Mouse (Mus musculus) hindbrain, embryonic 11.5 days (tissue): ENCODE measurements at regions not wholly inside any gene's neighbourhood (a gene's known extent, or its start where the extent isn't known, plus 50 kb on each side); places are given as distances from the start of the nearest gene placed in this dataset.

ENCODE experiments used
- ATAC-seq: fragments of 200-750 bp; cut with Nextera tagmentation; 2 replicates; pipeline ENCODE4 v1.8.0; 2017; ENCODE audit warnings: mild to moderate bottlenecking, moderate TSS enrichment, moderate library complexity; ENCODE audit not compliant: low FRiP score
- DNase-seq: peaks from one replicate; pipeline ENCODE4 v3.0.0-alpha.2; 2015; ENCODE audit warnings: low spot score
- H3K27ac ChIP-seq: fragments of 300-500 bp; sonication (generic); 2 replicates; pipeline ENCODE4 v1.5.1; 2014; ENCODE audit warnings: mild to moderate bottlenecking, low read depth, low read length
- H3K27me3 ChIP-seq: fragments of 300-500 bp; sonication (generic); 2 replicates; pipeline ENCODE4 v1.6.1; 2014; ENCODE audit warnings: mild to moderate bottlenecking, low read length, moderate library complexity, mixed read lengths; ENCODE audit not compliant: control insufficient read depth, insufficient read depth
- H3K36me3 ChIP-seq: fragments of 300-500 bp; sonication (generic); 2 replicates; pipeline ENCODE4 v1.6.1; 2014; ENCODE audit warnings: mild to moderate bottlenecking, low read length, moderate library complexity, mixed read lengths; ENCODE audit not compliant: control insufficient read depth, insufficient read depth
- H3K4me1 ChIP-seq: fragments of 300-500 bp; sonication (generic); replicated peaks from 2 replicates; pipeline ENCODE4 v1.6.1; 2014; ENCODE audit warnings: low read length, mixed read lengths; ENCODE audit not compliant: control insufficient read depth, insufficient read depth
- H3K4me2 ChIP-seq: fragments of 300-500 bp; sonication (generic); replicated peaks from 2 replicates; pipeline ENCODE4 v1.6.1; 2014; ENCODE audit warnings: mild to moderate bottlenecking, low read depth, low read length
- H3K4me3 ChIP-seq: fragments of 300-500 bp; sonication (generic); 2 replicates; pipeline ENCODE4 v1.5.1; 2014; ENCODE audit warnings: low read depth, low read length
- H3K9ac ChIP-seq: fragments of 300-500 bp; sonication (generic); 2 replicates; pipeline ENCODE4 v1.6.1; 2014; ENCODE audit warnings: low read depth, low read length
- H3K9me3 ChIP-seq: fragments of 300-500 bp; sonication (generic); 2 replicates; pipeline ENCODE4 v1.6.1; 2016; ENCODE audit warnings: low read length; ENCODE audit not compliant: control insufficient read depth
- WGBS: fragments of 180-500 bp; shearing (Covaris S2); extraction: QIAGEN DNeasy Blood & Tissue Kit; methylation state at CpG from one replicate; pipeline ENCODE4 v1.1.7; 2014; 5-methylcytosine and 5-hydroxymethylcytosine counted together

- Histone ChIP-seq H3K9me3 (no peaks in the 10 kb centered on the region), H3K36me3 (no peaks in the 10 kb centered on the region), H3K4me2 (no peak overlapping the region), H3K27ac (no peak overlapping the region), H3K4me1 (no peaks in the 10 kb centered on the region), H3K27me3 (no peaks in the 10 kb centered on the region), H3K9ac (no peak overlapping the region), H3K4me3 (no peak overlapping the region)
- WGBS: 61% methylated on average over 8 of the region's 8 CpGs
- ATAC-seq (no peak), DNase-seq (no peak)
Measured at GRCm38 (mm10) chr6:31159240-31159639, 200.4 kb upstream of the Klf14 start.

DNA sequence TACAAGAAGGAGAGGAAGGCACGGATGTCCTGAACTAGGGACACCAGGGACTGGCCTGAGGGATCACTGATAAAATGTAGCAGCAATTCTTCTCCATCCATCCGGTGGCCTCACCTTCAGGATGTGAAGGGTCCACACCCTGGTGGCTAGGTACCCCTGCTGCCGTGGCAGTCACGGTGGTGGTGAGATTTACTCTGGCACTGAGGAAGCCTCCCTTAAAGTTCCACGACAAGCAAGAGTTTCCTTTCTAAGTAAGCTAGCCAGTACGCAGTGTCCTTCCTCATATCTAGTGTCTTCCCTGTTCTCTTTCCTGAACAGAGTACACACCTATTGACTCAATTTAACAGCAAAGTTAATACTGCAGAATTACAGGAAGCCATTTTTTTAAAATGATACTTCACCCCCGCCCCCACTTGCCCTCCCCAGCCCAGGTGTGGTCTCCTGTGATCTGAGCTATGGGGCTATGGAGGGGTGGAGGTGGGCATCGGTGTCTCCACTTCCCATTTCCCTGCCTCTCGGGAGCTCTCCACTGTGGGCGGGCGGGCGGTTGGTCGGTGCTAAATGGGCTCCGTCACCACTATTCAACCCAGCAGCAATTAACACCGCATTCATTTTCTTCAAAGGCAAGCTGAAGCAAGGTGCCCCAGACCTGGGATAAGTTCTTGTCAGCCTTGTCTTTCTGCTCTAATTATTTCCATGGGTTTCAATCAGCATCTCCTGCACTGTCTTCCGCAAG is 201.2 kb upstream of the Klf14 start:
- H3K4me2 ChIP-seq: no peak overlapping the region
- DNase-seq: no peak
- H3K27ac ChIP-seq: no peak overlapping the region
- H3K36me3 ChIP-seq: no peaks in the 10 kb centered on the region
- no peaks in the 10 kb centered on the region for H3K27me3 ChIP-seq
- H3K4me3 ChIP-seq: no peak overlapping the region
- 84% methylated on average over 16 of the region's 16 CpGs for WGBS
- ATAC-seq: no peak
- no peaks in the 10 kb centered on the region for H3K4me1 ChIP-seq
- H3K9ac ChIP-seq: no peak overlapping the region
- H3K9me3 ChIP-seq: no peaks in the 10 kb centered on the region

GRCm38 (mm10) chr6:31161445-31162340 is 202.8 kb upstream of the Klf14 start:
- H3K4me2 ChIP-seq: no peak overlapping the region
- H3K9me3 ChIP-seq: no peaks in the 10 kb centered on the region
- H3K36me3 ChIP-seq: no peaks in the 10 kb centered on the region
- no peak for ATAC-seq
- H3K27me3 ChIP-seq: no peaks in the 10 kb centered on the region
- 73% methylated on average over 22 of the region's 22 CpGs for WGBS
- no peak overlapping the region for H3K9ac ChIP-seq
- no peaks in the 10 kb centered on the region for H3K4me1 ChIP-seq
- H3K4me3 ChIP-seq: no peak overlapping the region
- H3K27ac ChIP-seq: no peak overlapping the region
- no peak for DNase-seq

- H3K27me3 ChIP-seq: no peaks in the 10 kb centered on the region
- H3K4me3 ChIP-seq: no peak overlapping the region
- no peak overlapping the region for H3K4me2 ChIP-seq
- WGBS: 88% methylated on average over 6 of the region's 6 CpGs
- no peaks in the 10 kb centered on the region for H3K4me1 ChIP-seq
- ATAC-seq (no peak), DNase-seq (no peak)
- no peaks in the 10 kb centered on the region for H3K36me3 ChIP-seq
- H3K9me3 ChIP-seq: no peaks in the 10 kb centered on the region
- H3K9ac ChIP-seq: no peak overlapping the region
- no peak overlapping the region for H3K27ac ChIP-seq
Measured at GRCm38 (mm10) chr6:31165011-31165410, 206.1 kb upstream of the Klf14 start.

GRCm38 (mm10) chr6:31166347-31166746 is 207.5 kb upstream of the Klf14 start:
- ATAC-seq: no peak
- no peaks in the 10 kb centered on the region for H3K9me3 ChIP-seq
- H3K27me3 ChIP-seq: no peaks in the 10 kb centered on the region

DNA sequence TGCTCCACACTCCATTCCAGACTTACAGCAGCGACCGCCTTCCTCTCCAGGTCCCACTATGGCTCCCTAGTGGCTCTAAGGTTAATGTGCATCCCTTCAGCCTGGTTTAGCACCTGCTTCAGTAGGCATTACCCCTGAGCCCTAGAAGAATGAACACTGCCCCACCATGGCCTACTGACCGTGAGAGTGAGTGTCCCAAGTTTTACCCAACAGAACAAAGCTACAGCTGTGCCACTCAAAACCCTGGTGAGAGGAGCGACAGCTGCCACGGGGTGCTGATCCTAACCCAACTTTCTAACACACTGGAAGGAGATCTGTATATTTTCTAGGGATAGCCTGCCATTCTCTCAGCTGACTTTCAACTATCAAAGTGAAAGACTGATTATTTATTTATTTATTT is 208.9 kb upstream of the Klf14 start:
- no peaks in the 10 kb centered on the region for H3K27me3 ChIP-seq
- DNase-seq (no peak), ATAC-seq (no peak)
- no peak overlapping the region for H3K27ac ChIP-seq
- no peaks in the 10 kb centered on the region for H3K36me3 ChIP-seq
- H3K9ac ChIP-seq: no peak overlapping the region
- no peak overlapping the region for H3K4me3 ChIP-seq
- H3K4me1 ChIP-seq: no peaks in the 10 kb centered on the region
- no peaks in the 10 kb centered on the region for H3K9me3 ChIP-seq
- WGBS: 89% methylated on average over 5 of the region's 5 CpGs
- H3K4me2 ChIP-seq: no peak overlapping the region

More at GRCm38 (mm10) chr6:31166347-31166746, 207.5 kb upstream of the Klf14 start:
- WGBS: 81% methylated on average over 8 of the region's 8 CpGs
- no peaks in the 10 kb centered on the region for H3K4me1 ChIP-seq
- no peaks in the 10 kb centered on the region for H3K36me3 ChIP-seq
- no peak overlapping the region for H3K9ac ChIP-seq
- H3K4me2 ChIP-seq: no peak overlapping the region
- no peak for DNase-seq
- no peak overlapping the region for H3K4me3 ChIP-seq
- H3K27ac ChIP-seq: no peak overlapping the region

DNA sequence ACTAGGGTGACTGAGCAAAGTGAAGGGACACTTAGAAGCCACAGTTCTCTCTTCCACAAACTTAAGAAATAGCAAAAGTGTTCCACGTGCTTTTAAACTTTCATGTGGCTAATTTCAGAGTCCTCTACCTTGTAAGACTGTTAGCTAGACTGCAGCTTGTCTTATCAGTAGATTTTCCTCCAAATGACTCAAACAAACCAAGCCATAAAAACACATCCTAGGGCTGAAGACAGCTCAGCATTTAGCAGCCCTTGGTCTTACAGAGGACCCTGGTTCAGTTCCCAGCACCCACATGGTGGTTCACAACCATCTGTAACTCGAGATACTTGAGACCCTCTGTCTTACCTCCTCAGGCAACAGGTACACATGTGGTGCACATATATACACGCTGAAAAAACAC is 209.9 kb upstream of the Klf14 start:
- no peak overlapping the region for H3K4me2 ChIP-seq
- ATAC-seq (no peak), DNase-seq (no peak)
- no peak overlapping the region for H3K4me3 ChIP-seq
- H3K4me1 ChIP-seq: no peaks in the 10 kb centered on the region
- WGBS: 91% methylated on average over 3 of the region's 3 CpGs
- no peaks in the 10 kb centered on the region for H3K36me3 ChIP-seq
- no peak overlapping the region for H3K9ac ChIP-seq
- H3K9me3 ChIP-seq: no peaks in the 10 kb centered on the region
- H3K27me3 ChIP-seq: no peaks in the 10 kb centered on the region
- no peak overlapping the region for H3K27ac ChIP-seq

- H3K4me2 ChIP-seq: no peak overlapping the region
- no peak overlapping the region for H3K4me3 ChIP-seq
- no peaks in the 10 kb centered on the region for H3K4me1 ChIP-seq
- no peaks in the 10 kb centered on the region for H3K27me3 ChIP-seq
- no peak overlapping the region for H3K9ac ChIP-seq
- DNase-seq (no peak), ATAC-seq (no peak)
- no peak overlapping the region for H3K27ac ChIP-seq
- 89% methylated on average over 9 of the region's 9 CpGs for WGBS
- no peaks in the 10 kb centered on the region for H3K36me3 ChIP-seq
- no peaks in the 10 kb centered on the region for H3K9me3 ChIP-seq
Measured at GRCm38 (mm10) chr6:31169343-31169742, 210.5 kb upstream of the Klf14 start.
